Mouse (Mus musculus): Measurements from ENCODE around the gene Lgalsl. TPM values are rescaled to one million over a fixed set of nuclear protein-coding genes. Genes with fewer than 3 reads are reported as not detected.

Gene Lgalsl
- total and polyA plus RNA-seq, 3 experiments, result 11.9 to 21.1 TPM; not detected in 1

GRCm38 (mm10) chr11:20794196-20794912 is 36.5 kb downstream of the Lgalsl start:
- TF ChIP-seq NRF1 (IDR thresholded peaks at IDR 0.05; ENCODE audit: insufficient read depth, low read depth, low read length, poor library complexity, severe bottlenecking) (no peak), MYC (IDR thresholded peaks at IDR 0.05; ENCODE audit: low read depth, low read length) (no peak), ZKSCAN1 (IDR thresholded peaks at IDR 0.05; ENCODE audit: low read depth, low read length) (no peak), CHD1 (IDR thresholded peaks at IDR 0.05; ENCODE audit: low read depth, low read length) (no peak), JUND (IDR thresholded peaks at IDR 0.05; ENCODE audit: low read depth, low read length) (no peak), POLR2AphosphoS2 (IDR thresholded peaks at IDR 0.05; ENCODE audit: low read length) (no peak), RAD21 (IDR thresholded peaks at IDR 0.05; ENCODE audit: low read depth, low read length) (peak; percentile 88), NELFE (IDR thresholded peaks at IDR 0.05; ENCODE audit: low read depth, low read length) (no peak), TCF12 (IDR thresholded peaks at IDR 0.05; ENCODE audit: low read depth, low read length) (no peak), GABPA (IDR thresholded peaks at IDR 0.05; ENCODE audit: low read depth, low read length) (no peak), ZC3H11A (IDR thresholded peaks at IDR 0.05; ENCODE audit: low read depth, low read length) (peak; percentile 94), CTCF (IDR thresholded peaks at IDR 0.05 in 2 of 3, conservative IDR thresholded peaks at IDR 0.05 in 1 of 3; ENCODE audit: control insufficient read depth in 1 of 3, insufficient read depth in 1 of 3, low read depth in 2 of 3, low read length in 3 of 3, poor library complexity in 1 of 3, severe bottlenecking in 1 of 3) (peak; percentile 82 to 95 (median 93); a peak in 5 of 6 replicates), TBP (IDR thresholded peaks at IDR 0.05; ENCODE audit: low read depth, low read length) (no peak), MAX (IDR thresholded peaks at IDR 0.05; ENCODE audit: low read length) (no peak), ETS1 (IDR thresholded peaks at IDR 0.05; ENCODE audit: low read depth, low read length) (no peak), SMC3 (IDR thresholded peaks at IDR 0.05; ENCODE audit: low read depth, low read length) (peak; percentile 97), CHD2 (IDR thresholded peaks at IDR 0.05; ENCODE audit: low read length) (no peak), ELF1 (IDR thresholded peaks at IDR 0.05; ENCODE audit: low read depth, low read length) (no peak)
- no peak overlapping the region for H3K9ac ChIP-seq (ENCODE audit: control insufficient read depth, low read depth, low read length, poor library complexity, severe bottlenecking)
- no peaks in the 10 kb centered on the region for H3K4me1 ChIP-seq (ENCODE audit: control insufficient read depth in 1 of 2, insufficient read depth in 2 of 2, low read length in 2 of 2)
- no peak overlapping the region for H3K27ac ChIP-seq (ENCODE audit: control insufficient read depth, low read depth, low read length)
- no peaks in the 10 kb centered on the region for H3K9me3 ChIP-seq (replicated peaks; ENCODE audit: insufficient read depth, low read length)
- peaks cover 0 to 5% of the 10 kb centered on the region in 2 experiments; a peak in 3 of 4 replicates for H3K27me3 ChIP-seq (ENCODE audit: control insufficient read depth in 1 of 2, insufficient read depth in 2 of 2, low read length in 2 of 2)
- H3K36me3 ChIP-seq (ENCODE audit: control insufficient read depth in 1 of 2, insufficient read depth in 2 of 2, low read length in 2 of 2), result no peaks in the 10 kb centered on the region
- peak; percentile 85 for DNase-seq (ENCODE audit: low read depth, low spot score)
- no peaks in the 10 kb centered on the region for H3K79me2 ChIP-seq (ENCODE audit: control insufficient read depth, insufficient read depth, low read length, poor library complexity)
- H3K4me3 ChIP-seq (ENCODE audit: control insufficient read depth in 1 of 2, insufficient read depth in 1 of 2, low read depth in 2 of 2, low read length in 2 of 2), result no peak overlapping the region

DNA sequence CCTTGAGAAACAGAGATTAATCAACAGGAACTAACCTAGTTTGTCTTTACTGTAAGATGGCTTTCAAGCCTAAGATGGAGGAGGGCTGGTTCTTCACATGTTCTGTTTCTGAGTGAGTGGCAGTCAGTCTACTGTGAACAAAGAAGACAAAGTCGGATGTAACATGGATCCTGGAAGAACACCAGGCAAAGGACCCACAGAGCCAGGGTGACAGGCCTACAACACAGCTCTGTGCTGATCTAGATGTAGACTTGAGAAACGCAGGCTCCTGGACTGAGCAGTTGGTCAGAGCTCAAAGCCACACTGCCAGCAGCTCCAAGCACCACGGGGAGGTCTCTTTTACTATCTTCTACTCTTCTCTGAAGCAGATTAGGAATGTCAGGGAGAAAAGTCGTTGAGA is 37.2 kb downstream of the Lgalsl start:
- Histone ChIP-seq H3K27ac (ENCODE audit: control insufficient read depth, low read depth, low read length) (no peak overlapping the region), H3K4me3 (ENCODE audit: control insufficient read depth in 1 of 2, insufficient read depth in 1 of 2, low read depth in 2 of 2, low read length in 2 of 2) (no peak overlapping the region), H3K79me2 (ENCODE audit: control insufficient read depth, insufficient read depth, low read length, poor library complexity) (no peaks in the 10 kb centered on the region), H3K9me3 (replicated peaks; ENCODE audit: insufficient read depth, low read length) (no peaks in the 10 kb centered on the region), H3K9ac (ENCODE audit: control insufficient read depth, low read depth, low read length, poor library complexity, severe bottlenecking) (no peak overlapping the region), H3K27me3 (ENCODE audit: control insufficient read depth in 1 of 2, insufficient read depth in 2 of 2, low read length in 2 of 2) (peaks cover 0 to 5% of the 10 kb centered on the region in 2 experiments; a peak in 3 of 4 replicates), H3K36me3 (ENCODE audit: control insufficient read depth in 1 of 2, insufficient read depth in 2 of 2, low read length in 2 of 2) (no peaks in the 10 kb centered on the region), H3K4me1 (ENCODE audit: control insufficient read depth in 1 of 2, insufficient read depth in 2 of 2, low read length in 2 of 2) (no peaks in the 10 kb centered on the region)
- no peak for DNase-seq (ENCODE audit: low read depth, low spot score)
- TF ChIP-seq RCOR1 (IDR thresholded peaks at IDR 0.05; ENCODE audit: low read depth, low read length) (no peak), POLR2A (IDR thresholded peaks at IDR 0.05; ENCODE audit: control insufficient read depth in 1 of 2, insufficient read depth in 1 of 2, low read depth in 1 of 2, low read length in 2 of 2, poor library complexity in 1 of 2) (no peak), RAD21 (IDR thresholded peaks at IDR 0.05; ENCODE audit: low read depth, low read length) (no peak), SMC3 (IDR thresholded peaks at IDR 0.05; ENCODE audit: low read depth, low read length) (no peak), ZC3H11A (IDR thresholded peaks at IDR 0.05; ENCODE audit: low read depth, low read length) (no peak), POLR2AphosphoS5 (IDR thresholded peaks at IDR 0.05; ENCODE audit: borderline replicate concordance, low read depth, low read length) (no peak), HCFC1 (IDR thresholded peaks at IDR 0.05; ENCODE audit: low read depth, low read length) (no peak), CHD1 (IDR thresholded peaks at IDR 0.05; ENCODE audit: low read depth, low read length) (no peak), ZMIZ1 (IDR thresholded peaks at IDR 0.05; ENCODE audit: low read depth, low read length) (no peak), ETS1 (IDR thresholded peaks at IDR 0.05; ENCODE audit: low read depth, low read length) (no peak), POLR2AphosphoS2 (IDR thresholded peaks at IDR 0.05; ENCODE audit: low read length) (no peak), ZKSCAN1 (IDR thresholded peaks at IDR 0.05; ENCODE audit: low read depth, low read length) (no peak), CTCF (IDR thresholded peaks at IDR 0.05 in 2 of 3, conservative IDR thresholded peaks at IDR 0.05 in 1 of 3; ENCODE audit: control insufficient read depth in 1 of 3, insufficient read depth in 1 of 3, low read depth in 2 of 3, low read length in 3 of 3, poor library complexity in 1 of 3, severe bottlenecking in 1 of 3) (no peak), MYB (IDR thresholded peaks at IDR 0.05; ENCODE audit: low read depth, low read length) (no peak), EP300 (IDR thresholded peaks at IDR 0.05; ENCODE audit: low read depth in 1 of 2, low read length in 2 of 2) (no peak)

Data from MEL (cell line).